Mouse (Mus musculus) c-Kit-positive CD71-negative TER-119-negative erythroid progenitor cells, embryonic 14.5 days (primary cell): ENCODE measurements at regions not wholly inside any gene's neighbourhood (a gene's known extent, or its start where the extent isn't known, plus 50 kb on each side); places are given as distances from the start of the nearest gene placed in this dataset.

Experiments used
- DNase-seq: peaks from one replicate; pipeline ENCODE4 v3.0.0-alpha.2; 2013; ENCODE audit warnings: low read depth

DNA sequence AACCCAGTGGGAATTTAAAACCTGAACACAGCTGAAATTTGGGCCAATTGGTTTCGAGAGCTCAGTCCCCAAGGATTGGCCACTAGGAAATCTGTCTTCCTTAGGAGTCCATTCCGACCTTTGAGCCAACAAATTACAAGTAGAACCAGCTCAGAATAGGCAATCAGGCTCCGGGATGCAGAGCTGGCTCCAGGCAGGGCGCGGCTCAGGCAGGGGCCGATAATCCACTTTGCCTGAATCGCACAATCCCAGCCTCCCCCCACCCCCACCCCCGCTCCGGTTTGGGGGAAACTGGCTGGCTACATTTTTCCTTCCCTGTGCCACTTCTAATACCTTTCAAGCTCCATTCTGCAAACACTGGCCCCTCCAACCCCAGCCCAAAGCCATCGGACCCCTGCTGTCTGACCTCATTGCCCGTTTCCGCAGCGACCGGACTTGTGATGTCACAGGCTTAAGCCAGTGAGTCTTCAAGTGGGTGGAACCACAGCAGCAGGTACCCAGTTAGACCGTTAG is 150.5 kb upstream of the Sdk2 start:
- DNase-seq, result no peak

DNA sequence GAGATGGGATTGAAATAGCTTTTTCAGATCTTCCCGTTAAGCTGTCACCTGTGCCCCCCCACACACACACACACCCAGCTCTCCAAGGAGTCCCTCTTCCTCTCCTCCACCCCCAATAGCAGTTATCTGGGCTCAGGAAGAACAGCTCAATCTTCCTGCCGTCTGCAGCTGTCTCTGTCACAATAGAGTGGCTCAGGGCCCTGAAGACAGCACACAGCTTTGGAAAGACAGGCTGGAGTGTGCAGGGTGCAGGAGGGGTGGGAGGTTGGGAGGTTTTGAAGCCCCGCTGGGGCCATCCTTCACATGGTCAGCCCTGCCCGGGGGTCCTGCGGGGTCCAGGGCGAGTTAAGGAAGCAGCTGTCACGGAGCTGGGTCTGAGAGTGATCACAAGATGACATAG is 149.6 kb upstream of the Sdk2 start:
- DNase-seq, result no peak

DNA sequence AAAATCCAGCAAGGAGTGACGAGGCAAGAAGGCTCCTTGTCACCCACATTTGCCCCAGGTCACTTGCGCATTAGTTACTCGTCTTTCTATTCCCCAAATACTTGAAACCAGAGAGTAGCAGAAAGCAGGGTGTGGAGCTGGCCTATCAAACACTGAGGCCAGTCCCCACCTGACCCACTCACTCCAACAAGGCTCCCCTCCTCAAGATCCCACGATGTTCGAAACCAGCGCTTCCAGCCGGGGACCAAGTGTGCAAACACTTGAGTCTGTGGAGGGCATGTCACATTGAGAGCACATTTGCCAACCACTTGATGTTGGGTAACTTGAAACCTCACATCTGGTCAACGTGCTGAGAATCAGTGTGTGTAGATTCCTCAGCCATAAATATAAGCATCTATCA is 148.4 kb upstream of the Sdk2 start:
- DNase-seq, result no peak

DNA sequence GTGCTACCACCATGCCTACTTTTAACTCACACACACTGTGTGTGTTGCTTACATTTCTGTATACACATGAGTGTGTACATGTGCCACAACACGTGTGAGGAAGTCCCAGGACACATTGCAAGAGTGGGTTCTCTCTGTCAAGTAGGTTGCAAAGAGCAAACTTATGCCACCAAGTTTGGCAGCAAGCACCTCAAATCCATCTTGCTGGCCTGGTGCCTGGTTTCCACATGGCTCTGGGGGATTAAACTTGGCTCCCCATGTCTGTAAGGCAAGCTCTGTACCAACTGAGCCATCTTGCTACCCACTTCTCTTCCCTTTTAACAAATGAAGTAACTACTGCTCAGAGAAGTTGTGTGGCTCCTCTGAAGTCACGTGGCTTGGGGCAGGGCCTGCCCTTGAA is 145.3 kb upstream of the Sdk2 start:
- DNase-seq, result no peak

DNA sequence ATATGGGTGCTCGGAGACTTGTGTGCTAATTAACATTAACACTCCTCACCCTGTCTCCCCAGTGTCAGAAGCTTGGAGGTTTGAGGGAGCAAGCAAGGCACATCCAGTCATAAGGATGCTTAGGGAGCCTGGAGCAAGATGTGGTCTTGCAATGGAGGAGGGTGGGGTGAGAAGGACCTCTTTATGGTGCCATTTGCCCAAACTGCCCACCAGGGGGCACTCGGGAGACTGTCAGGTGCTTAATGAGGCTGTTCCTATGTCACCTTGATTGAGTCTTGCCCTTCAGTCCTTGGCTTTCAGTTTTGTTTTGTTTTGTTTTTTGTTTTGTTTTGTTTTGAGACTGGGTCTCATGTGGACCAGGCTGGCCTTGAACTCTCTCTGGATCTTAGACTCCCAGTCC is 138.3 kb upstream of the Sdk2 start:
- peak; percentile 65 for DNase-seq

DNA sequence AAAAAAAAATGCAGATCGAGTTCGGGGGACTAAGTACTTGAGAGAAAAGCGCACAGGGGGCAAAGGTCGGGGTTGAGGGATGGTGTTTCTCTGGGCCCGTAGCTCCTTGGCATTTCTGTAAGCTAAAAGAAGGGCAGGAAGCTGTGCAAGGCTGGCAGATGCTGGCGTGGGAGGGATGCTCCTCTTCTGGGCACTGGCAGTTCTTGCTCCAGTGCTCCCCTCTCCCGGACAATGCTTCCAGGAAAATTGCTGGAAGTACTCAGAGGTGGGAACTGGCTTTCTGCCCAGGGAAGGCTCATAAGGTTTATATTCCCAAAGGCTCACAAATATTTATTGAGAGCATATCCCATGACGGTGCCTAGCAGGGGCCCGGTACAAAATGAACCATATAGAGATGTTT is 136.6 kb upstream of the Sdk2 start:
- DNase-seq, result no peak

DNA sequence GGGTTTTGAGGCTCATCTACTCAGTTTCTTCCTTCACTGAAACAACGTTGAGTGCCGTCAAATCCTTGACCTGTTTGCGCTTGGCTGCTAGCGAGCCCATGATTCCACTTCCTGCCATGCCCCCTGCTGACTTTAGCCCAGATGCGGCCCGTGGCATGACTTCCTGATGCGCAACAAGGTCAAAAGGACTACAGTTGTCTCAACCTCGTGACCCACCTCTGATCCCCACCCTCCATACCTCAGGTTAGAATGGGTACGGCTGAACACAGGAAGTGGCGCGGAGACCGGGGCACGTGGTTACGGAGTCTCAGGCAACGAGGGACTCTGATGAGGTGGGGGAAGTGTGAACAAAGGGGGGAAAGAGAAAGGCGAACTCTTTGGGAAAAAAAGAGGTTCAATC is 135.6 kb upstream of the Sdk2 start:
- DNase-seq, result no peak

DNA sequence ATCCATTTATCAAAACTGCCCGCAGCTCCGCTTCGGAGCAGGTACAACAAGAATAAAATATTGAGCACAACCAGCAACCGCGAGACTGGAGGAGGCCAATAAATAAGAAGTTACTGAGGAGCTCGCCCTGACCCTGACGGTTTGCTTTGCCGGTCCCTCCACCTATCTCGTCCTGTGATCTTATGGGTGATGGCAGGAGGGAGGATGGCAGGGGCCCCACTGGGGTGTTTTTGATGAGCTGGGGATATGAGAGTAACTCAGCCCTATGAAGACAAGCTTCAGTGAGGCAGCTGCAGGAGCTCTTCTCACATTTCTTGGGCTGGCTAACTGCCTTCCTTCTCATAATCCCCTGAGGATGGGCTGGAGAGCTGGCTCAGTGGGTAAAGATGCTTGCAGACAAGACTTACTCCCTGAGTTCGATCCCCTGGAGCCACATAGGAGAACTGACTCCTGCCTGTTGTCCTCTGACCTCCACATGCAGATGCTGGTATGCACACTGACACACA is 132.3 kb upstream of the Sdk2 start:
- DNase-seq, result no peak

DNA sequence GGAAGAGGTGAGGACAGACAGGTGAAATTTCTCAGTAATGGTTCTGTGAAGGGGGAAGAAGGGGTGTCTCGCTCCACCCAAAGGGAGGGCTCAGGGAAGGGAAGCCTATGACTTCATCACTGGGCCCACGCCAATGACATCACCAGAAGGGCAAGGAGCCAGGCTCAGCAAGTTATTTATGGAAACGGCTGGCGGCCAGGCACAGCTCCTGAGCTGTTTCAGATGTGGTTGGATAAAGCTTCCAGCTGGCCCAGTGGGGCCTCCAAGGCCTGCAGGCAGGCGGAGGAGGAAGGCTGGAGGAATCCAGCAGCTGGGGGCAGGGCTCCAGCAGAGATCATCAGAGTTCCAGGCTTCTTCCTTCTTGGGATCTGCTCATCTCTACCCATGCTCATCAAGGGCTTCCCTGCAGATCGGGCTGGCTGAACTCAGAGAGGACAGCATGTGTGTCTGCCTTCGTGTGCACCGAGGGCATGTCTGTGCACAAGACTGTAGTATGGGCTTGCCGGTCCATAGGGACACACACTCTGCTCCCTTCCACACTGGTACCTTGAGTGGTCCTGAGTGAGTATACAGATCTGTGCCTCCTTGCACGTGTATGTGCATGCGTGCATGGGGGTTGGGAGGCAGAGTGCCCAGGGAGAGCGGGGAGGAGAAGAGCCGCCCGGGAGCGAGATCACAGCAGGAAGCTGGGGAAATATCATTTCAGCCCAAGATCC is 131.6 kb upstream of the Sdk2 start:
- no peak for DNase-seq

DNA sequence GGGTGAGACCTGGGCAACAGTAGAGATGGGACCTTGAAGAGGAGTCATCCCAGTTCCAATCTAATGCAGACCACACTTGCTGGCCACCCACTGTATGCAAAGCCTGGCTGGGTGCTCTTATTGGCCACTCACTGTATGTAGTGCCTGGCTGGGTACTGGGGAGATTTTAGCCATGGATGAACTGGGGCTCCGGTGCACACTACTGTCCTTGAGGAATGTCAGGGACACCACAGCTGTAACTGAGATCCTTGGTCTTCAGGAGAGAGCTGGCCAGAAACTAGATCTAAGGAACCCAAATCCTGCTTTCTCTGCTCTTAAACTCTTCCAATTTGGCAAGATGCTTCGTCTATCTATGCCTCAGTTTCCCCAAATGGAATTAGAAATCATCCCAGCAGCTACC is 128.4 kb upstream of the Sdk2 start:
- no peak for DNase-seq

DNA sequence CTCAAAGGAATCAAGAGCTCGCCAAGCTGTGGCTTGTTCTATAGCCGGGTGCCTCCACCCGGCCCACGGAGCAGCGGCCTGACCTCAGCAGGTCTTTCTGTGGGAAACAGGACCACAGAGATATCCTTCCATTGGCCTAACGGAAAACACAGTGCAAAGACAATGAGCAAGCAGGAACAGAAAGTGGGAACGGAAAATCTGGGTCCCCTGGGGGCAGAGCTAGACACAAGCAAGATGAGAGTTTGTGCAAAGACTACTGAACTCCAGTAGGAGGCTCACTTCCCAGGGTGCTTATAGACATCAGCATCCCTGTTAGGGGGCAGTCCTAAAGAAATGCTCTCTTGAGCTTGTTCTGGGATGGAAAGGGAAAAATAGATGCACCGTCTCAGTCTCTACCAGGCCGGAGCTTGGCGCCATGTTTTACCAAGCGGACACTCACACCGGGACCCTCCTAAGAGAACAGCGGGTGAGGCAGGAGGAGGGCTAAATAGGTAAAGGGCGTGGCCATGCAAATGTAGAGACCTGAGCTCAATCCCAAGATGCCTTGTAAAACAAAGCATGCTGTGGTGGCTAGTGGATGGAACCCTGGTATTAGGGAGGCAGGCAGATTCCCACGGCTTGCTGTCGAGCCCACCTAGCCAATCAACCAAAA is 127.3 kb upstream of the Sdk2 start:
- no peak for DNase-seq

DNA sequence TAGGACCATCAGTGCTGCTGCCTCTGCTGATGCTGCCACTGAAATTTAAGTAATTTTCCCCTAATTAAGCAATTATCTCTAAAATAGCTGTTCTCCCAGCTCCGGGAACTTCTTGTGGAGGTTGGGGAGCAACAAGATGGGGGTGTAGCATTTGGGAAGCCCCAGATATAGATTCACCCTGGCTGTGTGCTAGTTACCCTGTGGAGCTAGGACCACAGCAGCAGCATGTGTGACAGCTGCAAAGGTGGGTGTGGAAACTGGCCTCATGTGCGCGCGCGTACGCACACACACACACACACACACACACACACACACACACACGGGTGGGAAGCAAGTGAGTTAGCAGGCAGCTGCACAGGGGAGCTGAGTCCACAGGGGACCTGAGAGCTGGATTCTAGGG is 126.2 kb upstream of the Sdk2 start:
- no peak for DNase-seq

DNA sequence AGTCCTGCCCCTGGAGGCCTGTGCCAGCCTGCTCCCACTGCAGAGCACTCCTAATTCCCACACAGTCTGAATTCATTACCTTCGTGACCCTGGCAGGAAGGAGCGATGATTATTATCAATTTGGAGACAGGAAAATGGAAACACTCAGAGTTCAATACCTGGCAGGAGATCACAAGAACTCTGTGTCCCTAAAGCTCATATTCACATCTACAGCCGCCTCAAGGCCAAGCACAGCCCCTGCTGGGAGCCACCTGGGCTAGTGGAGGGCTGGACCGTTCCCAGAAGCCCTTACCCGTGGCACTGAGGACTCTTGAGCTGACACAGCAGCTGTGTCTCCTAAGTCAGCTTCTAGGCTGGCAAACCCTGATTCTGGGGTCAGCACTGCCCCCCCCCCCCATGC is 124.8 kb upstream of the Sdk2 start:
- DNase-seq, result no peak

DNA sequence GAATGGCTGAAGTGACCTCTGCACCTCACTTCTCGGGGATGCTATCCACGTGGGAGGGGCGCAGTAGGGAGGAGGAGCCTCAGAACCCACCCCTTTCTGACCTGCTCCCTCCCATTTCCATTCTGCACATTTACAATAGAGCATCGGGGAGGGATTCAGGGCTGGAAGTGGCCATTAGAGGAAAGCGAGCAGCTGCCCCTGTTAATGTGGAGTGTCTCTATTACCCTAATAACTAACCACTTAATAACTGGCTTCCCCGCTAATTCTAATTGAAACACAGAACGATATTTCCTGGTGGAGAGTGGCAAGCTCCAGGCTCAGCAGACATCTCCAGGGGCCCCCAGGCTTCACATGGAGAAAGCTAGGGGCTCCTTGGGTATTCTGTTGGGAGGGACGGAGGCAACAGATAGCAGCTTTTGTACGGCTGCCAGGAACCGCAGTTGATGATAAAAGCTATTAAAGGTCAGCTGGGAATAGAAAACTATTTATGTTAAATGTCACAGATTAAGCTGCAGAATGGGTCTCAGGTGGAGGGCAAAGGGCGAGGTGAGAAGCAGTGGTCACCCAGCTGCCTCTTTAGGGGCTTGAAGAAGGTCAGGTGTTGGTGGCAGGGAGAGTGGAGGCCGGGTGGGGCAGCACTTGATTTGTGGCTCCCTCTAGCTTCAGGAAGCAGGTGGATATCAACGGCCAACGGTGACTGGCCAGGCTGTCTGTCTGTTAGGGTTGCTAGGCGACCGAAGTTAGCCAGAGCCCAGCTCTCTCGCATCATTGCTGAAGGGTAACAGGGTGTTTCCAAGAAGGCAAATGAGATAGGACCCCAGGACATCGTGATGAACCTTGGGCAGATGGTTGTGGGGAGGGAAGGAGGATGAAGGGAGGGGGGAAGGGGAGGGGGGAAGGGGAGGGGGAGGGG is 118.4 kb upstream of the Sdk2 start:
- peak; percentile 13 for DNase-seq

DNA sequence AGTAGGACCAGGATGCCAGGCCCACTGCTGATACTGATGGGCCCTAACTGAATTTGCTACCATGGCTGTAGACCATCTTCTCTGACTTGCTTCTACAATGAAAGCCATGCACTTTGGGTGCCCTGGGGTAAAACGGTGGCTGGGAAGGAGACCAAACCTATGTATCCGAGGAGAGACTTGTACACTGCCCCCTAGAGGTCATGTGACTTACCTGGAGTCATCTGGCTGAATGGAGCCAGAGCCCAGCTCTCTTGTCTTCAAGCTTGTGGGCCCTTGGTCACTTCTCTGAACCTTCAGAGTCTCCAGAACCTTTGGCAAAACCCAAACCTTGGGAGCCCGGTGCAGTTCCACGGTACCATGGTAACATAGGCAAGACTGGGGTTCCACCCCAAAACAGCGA is 117.6 kb upstream of the Sdk2 start:
- DNase-seq, result no peak

DNA sequence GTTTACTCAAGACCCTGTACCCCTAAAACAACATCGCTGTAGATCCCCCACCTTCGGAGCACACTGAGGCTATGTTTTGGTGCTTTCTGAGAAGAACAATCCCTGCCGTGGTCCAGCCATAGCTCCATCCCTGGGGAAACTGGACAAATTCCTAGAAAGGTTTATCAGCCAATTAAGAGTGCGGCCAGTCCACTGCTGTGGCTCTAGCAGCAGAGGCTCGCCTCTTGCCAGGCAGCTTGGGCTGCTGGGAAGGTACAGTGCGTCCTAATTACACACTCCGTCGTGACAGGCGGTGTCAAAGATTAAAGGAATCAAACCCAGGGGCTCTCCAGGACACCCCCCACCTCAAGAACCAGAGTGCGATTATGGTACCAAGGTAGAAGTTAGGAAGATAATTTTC is 116.4 kb upstream of the Sdk2 start:
- no peak for DNase-seq

DNA sequence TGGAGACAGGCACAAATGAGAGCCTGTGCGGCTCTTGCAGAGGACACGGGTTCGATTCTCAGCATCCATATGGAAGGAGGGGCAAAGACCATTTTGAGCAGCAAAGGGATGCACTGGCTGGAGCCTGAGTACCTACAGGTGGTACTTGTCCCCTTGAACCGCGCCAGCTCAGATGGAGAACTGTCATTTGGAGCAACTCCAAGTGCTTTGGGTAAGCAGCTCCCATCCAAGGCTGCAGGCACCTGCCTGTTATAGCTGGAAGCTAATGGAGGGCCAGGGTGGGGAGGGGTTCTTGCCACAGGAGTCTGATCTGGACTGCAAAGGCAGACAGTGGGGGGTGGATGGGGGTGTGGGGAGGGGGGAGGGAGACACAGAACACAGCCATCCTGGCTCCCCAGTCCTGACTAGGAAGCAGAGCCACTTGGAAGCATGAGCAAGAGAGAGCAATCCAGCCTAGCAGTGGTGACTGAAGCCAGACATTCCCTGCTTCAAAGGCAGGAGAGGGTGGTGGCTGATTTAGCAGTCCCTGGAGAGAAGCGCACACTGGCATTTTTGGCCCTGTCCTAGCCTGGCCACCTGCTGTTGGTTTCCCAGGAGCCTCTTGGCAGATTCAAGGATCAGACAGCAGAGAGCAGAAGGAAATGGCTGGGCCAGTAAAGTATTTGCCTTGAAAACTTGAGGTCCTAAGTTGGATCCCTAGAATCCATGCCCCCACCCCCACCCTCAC is 112.1 kb upstream of the Sdk2 start:
- no peak for DNase-seq

DNA sequence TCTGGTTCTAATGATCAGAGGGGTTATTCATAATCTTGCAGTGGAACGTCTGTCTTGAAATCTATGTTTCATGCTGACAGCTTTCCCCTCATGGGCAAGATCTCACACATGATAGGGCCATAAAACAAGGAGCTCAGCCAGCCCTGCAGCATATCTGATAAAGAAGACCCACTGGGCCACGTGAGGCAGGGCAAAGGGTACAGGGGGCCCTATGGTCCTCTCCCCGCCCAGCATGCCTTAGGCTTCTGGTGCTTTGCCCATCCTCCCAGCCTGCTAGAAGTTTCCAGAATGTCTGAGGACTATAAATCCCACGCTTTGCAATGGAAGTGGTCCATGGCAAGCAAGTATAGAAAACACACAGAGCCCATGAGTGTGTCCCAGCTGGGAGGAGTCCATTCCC is 110.9 kb upstream of the Sdk2 start:
- DNase-seq, result no peak

DNA sequence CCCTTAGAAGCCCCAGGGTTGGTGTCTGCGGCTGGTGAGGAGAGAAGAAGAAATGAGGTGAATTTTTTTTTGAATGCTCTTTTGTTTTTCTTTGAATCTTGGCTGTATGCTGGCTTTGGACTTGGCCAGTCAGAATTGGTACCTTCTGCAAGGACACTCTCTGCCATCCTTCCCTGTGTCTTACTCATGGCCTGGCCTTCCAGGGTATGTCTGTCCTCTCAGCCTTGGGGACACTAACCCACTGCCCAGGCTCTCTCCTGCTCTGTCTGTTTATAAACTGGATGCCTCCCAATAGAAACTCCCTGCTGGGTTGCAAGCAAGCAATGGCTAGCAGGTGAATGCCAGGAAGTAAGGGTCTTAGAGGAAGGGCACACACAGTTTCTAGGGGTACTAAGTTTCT is 110.4 kb upstream of the Sdk2 start:
- DNase-seq, result no peak

DNA sequence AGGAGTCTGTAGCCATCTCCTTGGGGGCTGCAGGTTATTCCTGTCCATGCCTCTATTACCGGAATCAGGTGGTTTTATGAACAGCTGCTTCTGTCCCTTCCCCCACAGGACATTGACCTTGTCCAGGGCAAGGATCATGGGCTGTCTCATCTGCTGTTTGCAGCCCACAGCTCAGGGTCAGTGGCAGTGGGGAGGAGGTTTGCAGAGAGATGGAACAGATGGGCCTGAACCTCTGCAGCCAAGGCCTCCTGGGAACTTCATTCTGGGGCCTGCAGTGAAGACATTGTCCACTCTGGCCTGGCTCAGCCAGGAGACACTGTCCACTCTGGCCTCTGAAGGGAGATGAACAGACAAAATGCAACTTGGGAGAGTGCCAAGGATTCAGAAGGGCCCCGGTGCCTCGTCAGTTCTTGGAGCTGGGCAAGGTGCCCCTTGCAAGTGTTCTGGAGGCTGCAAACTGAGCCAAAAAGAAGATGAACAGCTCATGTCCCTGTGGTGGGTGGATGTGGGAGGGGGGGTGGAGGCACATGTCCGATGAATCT is 109.9 kb upstream of the Sdk2 start:
- DNase-seq, result no peak

DNA sequence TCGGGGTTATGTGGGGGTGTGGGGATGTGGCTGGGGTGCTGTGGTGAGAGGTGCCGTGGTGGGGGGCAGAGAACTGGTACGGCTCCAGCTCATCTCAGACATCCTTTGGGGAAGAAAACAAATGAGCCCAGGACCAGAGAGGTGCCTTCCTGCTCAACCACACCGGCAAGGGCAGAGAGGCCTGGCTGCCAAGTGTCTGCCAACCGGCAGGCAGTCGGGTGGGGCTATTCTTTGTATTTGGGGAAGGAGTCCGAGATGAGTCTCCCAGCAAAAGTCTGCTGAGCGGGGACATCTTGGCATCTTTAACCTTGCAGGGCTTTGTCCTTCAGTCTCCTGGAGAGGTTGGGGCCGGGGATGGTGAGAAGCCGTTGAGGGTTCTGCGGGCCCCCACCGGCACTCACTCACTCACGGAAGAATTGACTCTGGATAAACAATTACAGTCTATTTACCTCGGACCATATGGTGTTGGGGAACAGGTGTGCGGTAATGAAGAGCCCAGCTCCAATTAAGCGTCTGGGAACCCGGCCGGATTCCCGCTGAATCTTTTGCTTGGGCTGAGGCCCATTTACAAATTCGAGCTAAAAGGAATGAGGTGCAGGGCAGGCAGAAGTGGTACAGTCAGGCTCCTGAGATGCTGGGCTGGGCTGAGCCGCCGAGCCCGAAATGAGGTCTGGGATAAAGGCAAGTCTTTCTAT is 108.7 kb upstream of the Sdk2 start:
- DNase-seq, result no peak
